Mouse (Mus musculus) megakaryocyte, embryonic 14.5 days (primary cell): ENCODE measurements around the gene Tln2. TPM values are rescaled to one million over a fixed set of nuclear protein-coding genes. Genes with fewer than 3 reads are reported as not detected.

Experiments
- H3K27me3 ChIP-seq: replicated peaks from 2 replicates; pipeline ENCODE3; 2012; ENCODE audit warnings: inconsistent platforms
- H3K36me3 ChIP-seq: replicated peaks from 2 replicates; pipeline ENCODE3; 2012; ENCODE audit warnings: low read length, inconsistent platforms, mixed read lengths
- H3K4me1 ChIP-seq: 2 replicates; pipeline ENCODE4 v1.6.1; 2012; ENCODE audit warnings: inconsistent platforms
- H3K4me3 ChIP-seq: replicated peaks from 2 replicates; pipeline ENCODE3; 2012; ENCODE audit warnings: moderate library complexity, mild to moderate bottlenecking, inconsistent platforms
- H3K9me3 ChIP-seq: 2 replicates; pipeline ENCODE4 v1.6.1; 2012; ENCODE audit warnings: inconsistent platforms
- FLI1 ChIP-seq: IDR thresholded peaks from 2 replicates; pipeline ENCODE4 v1.6.1; 2012; ENCODE audit warnings: low read length, inconsistent platforms, mixed read lengths
- GATA1 ChIP-seq: IDR thresholded peaks from 3 replicates; pipeline ENCODE4 v1.6.1; 2012; ENCODE audit warnings: mixed read lengths, low read length, inconsistent platforms, borderline replicate concordance
- polyA plus RNA-seq: library from polyadenylated mRNA; stranded (reverse); fragments of >175 nt; gene quantifications from 2 replicates; pipeline ENCODE4 v1.2.3, GENCODE M21; 2012; ENCODE audit warnings: low replicate concordance; ENCODE audit not compliant: insufficient read depth

Tln2 gene
- polyA plus RNA-seq, 1 experiment, result 0.32 TPM

DNA sequence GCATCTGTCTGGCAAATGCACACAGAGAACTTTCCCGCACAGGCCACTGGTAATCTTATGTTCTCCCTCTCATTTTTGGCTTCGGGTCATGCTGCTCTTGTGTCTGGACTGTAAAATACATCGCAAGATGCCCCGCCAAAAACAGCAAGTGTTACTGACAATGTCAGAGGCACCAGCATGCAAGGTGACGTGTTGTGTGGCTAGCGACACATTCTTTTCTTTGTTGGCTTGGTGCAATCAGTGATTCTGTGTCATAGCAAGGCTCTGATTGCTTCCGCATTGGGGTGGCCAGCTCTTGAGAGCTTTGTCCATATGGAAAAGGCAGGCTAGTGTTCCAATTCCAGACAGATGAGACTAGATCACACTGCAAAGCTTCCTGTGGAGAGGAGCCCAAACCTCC is 288.8 kb downstream of the Tln2 start:
- Histone ChIP-seq H3K4me1 (0 out of 2 replicates have a peak, but pooled peaks cover 3% of the 10 kb centered on the region), H3K4me3 (no peak overlapping the region), H3K36me3 (no peaks in the 10 kb centered on the region), H3K9me3 (0 out of 2 replicates have a peak, but pooled peaks cover under 1% of the 10 kb centered on the region), H3K27me3 (peaks cover 20% of the 10 kb centered on the region)
- TF ChIP-seq FLI1, result no peak
- no peak for TF ChIP-seq GATA1

DNA sequence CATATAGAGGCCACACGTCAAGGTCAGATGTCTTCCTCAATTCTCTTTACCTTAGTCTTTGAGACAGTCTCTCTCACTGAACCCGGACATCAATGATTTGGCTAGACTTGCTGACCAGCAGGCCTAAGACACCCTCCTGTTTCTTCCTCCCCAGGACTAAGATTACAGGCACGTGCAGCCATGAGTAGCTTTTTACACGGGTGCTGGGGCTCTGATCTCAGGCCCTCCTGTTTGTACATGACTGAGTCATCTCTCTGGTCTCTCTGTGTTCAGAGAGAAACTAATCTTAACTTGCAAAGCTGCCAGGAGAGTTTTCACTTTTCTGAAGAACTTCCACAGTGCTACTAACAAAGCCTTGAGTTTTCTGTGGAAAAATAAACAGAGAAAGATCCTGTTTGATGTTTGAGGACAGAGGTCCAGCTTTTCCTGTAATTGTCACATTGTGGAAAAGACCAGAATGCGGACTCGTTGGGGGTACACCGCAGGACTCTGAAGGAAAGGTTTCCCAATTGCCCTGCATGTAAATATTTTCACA is 289.4 kb downstream of the Tln2 start:
- no peak for TF ChIP-seq GATA1

DNA sequence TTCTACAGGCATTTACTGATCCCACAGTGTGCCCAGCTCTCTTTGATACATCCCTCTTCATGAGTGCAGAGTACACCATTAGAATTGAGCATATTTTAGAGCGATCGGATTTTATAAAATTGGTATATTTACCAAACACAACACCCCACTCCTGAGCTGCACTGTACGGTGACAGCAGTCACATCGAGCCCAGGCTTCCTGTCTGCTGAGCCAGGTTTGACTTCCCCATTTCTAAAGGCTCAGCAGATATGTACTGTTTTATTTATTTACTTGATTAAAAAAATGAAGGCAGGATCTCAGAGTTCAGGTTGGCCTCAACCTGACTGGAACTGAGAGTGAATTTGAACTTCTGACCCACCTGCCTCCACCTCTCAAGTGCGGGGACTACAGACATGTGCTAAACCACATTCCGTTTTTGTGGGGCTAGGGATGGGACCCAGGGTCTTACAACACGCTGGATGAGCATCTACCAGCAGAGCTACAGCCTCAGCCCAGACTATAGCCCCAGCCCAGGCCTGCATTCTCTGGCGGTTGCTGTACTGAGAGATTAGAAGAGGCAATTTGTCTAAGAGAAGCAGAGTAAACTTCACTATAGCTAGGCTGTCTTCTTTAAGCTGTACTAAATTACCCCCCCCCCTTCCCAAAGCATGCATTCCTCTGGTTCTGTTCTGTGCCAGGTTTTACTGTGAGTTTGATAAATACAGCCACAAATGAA is 292.1 kb downstream of the Tln2 start:
- H3K27me3 ChIP-seq, result peaks cover 25% of the 10 kb centered on the region
- no peaks in the 10 kb centered on the region for H3K36me3 ChIP-seq
- H3K4me1 ChIP-seq, result 0 out of 2 replicates have a peak, but pooled peaks cover 3% of the 10 kb centered on the region
- H3K4me3 ChIP-seq, result no peak overlapping the region
- TF ChIP-seq GATA1 (no peak), FLI1 (no peak)
- no peaks in the 10 kb centered on the region for H3K9me3 ChIP-seq

More for the DNA sequence above, 289.4 kb downstream of the Tln2 start:
- H3K4me1 ChIP-seq, result 0 out of 2 replicates have a peak, but pooled peaks cover 3% of the 10 kb centered on the region
- peaks cover 17% of the 10 kb centered on the region for H3K27me3 ChIP-seq
- H3K36me3 ChIP-seq, result no peaks in the 10 kb centered on the region
- H3K4me3 ChIP-seq, result no peak overlapping the region
- no peaks in the 10 kb centered on the region for H3K9me3 ChIP-seq

DNA sequence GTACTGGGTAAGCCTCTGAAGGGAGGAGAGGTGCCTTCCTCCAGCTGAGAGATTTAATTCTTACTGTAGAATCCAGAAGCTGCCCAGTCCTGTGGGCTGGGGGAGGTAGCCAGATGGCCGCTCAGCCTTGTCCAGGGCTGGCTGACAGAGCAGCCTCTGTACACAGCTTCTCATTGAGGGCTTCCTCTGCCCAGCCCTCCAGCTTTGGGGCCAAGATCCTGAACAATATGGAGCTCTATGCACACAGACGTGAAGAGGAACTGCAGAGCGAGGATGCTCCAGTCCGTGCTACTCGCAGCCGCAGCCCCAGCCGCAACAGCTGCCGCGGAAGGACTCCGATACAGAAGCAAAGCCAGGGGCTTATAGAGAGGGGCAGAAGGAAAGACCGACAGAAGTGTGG is 294.0 kb downstream of the Tln2 start:
- H3K4me3 ChIP-seq, result no peak overlapping the region
- no peak for TF ChIP-seq GATA1
- no peak for TF ChIP-seq FLI1
- H3K4me1 ChIP-seq, result 0 out of 2 replicates have a peak, but pooled peaks cover 3% of the 10 kb centered on the region
- no peaks in the 10 kb centered on the region for H3K36me3 ChIP-seq
- H3K9me3 ChIP-seq, result no peaks in the 10 kb centered on the region
- H3K27me3 ChIP-seq, result peaks cover 30% of the 10 kb centered on the region

DNA sequence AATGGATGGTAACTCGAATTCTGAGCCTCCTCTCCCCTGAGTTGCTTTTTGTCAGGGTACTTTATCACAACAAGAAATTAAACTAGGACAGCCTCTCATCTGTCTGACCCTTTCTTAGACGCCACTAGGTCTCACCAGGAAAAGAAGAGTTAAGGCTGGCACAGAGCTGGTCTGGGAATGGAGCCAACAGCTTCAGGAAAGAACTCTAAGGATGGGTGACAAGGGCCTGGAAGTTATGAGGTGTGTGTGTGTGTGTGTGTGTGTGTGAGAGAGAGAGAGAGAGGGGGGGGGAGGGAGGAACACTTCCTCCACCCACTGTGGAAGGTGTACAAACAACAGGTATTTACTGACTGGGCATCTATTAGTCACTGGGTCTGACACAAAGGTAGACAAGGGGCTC is 294.6 kb downstream of the Tln2 start:
- Histone ChIP-seq H3K4me3 (no peak overlapping the region), H3K36me3 (no peaks in the 10 kb centered on the region), H3K9me3 (no peaks in the 10 kb centered on the region), H3K4me1 (0 out of 2 replicates have a peak, but pooled peaks cover 3% of the 10 kb centered on the region), H3K27me3 (peaks cover 30% of the 10 kb centered on the region)
- TF ChIP-seq GATA1, result no peak
- TF ChIP-seq FLI1, result no peak

GRCm38 (mm10) chr9:67260835-67261599 is 298.5 kb downstream of the Tln2 start:
- peaks cover 23% of the 10 kb centered on the region for H3K27me3 ChIP-seq
- TF ChIP-seq GATA1, result no peak
- no peak for TF ChIP-seq FLI1
- H3K9me3 ChIP-seq, result no peaks in the 10 kb centered on the region
- no peak overlapping the region for H3K4me3 ChIP-seq
- no peaks in the 10 kb centered on the region for H3K36me3 ChIP-seq
- H3K4me1 ChIP-seq, result no peaks in the 10 kb centered on the region

GRCm38 (mm10) chr9:67250141-67250540 is 309.4 kb downstream of the Tln2 start:
- Histone ChIP-seq H3K4me1 (no peaks in the 10 kb centered on the region), H3K36me3 (no peaks in the 10 kb centered on the region)
- TF ChIP-seq FLI1, result no peak

DNA sequence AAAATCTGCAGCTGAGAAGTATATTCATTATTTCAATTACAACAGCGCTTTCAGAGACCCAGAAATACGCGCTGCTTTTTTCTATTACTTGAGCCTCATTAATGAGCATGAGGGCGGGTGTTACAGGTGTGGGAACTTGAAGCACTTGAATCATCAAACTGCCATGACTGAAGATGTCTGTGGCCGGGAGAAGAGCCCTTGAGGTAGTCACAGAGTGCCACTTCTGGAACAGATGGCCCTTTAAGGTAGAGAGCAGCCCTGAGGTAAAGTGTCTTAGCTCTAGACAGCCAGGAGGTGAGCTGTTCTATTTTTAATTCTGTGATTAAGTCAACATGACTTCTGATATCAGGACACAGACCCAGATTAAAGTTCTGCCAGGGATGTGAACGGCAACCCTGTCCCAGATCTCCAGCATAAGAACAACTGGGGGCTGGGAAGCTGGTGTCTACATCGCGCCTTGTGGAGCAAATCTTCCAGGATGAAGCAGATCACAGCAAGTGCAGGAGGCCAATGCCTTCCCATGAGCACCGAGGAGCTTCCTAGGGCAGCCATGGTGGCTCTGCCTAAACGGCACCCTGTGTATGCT is 312.0 kb downstream of the Tln2 start:
- H3K4me1 ChIP-seq, result no peaks in the 10 kb centered on the region
- H3K9me3 ChIP-seq, result peaks cover 3% of the 10 kb centered on the region; the same call in 1 of the 2 replicates
- TF ChIP-seq FLI1 (no peak), GATA1 (no peak)
- H3K4me3 ChIP-seq, result no peak overlapping the region
- H3K27me3 ChIP-seq, result no peaks in the 10 kb centered on the region
- H3K36me3 ChIP-seq, result no peaks in the 10 kb centered on the region

More at GRCm38 (mm10) chr9:67250141-67250540, 309.4 kb downstream of the Tln2 start:
- Histone ChIP-seq H3K27me3 (no peaks in the 10 kb centered on the region), H3K9me3 (peaks cover 2% of the 10 kb centered on the region; the same call in 1 of the 2 replicates), H3K4me3 (no peak overlapping the region)

- Histone ChIP-seq H3K4me1 (no peaks in the 10 kb centered on the region), H3K27me3 (no peaks in the 10 kb centered on the region), H3K4me3 (no peak overlapping the region), H3K9me3 (peaks cover 3% of the 10 kb centered on the region; the same call in 1 of the 2 replicates), H3K36me3 (no peaks in the 10 kb centered on the region)
- no peak for TF ChIP-seq GATA1
- no peak for TF ChIP-seq FLI1
These were observed 314.2 kb downstream of the Tln2 start for GRCm38 (mm10) chr9:67245265-67245664.
